Mouse (Mus musculus): Measurements from ENCODE around the gene Inpp4b.

GRCm38 (mm10) chr8:81353460-81353859 lies 11.1 kb downstream of the Inpp4b start:
- TF ChIP-seq CTCF (IDR thresholded peaks at IDR 0.05; ENCODE audit: low read depth) = no peak
- no peak for TF ChIP-seq EP300 (optimal IDR thresholded peaks at IDR 0.05)

Measured in stomach, postnatal 0 days (tissue).